In the genomic region with DNA sequence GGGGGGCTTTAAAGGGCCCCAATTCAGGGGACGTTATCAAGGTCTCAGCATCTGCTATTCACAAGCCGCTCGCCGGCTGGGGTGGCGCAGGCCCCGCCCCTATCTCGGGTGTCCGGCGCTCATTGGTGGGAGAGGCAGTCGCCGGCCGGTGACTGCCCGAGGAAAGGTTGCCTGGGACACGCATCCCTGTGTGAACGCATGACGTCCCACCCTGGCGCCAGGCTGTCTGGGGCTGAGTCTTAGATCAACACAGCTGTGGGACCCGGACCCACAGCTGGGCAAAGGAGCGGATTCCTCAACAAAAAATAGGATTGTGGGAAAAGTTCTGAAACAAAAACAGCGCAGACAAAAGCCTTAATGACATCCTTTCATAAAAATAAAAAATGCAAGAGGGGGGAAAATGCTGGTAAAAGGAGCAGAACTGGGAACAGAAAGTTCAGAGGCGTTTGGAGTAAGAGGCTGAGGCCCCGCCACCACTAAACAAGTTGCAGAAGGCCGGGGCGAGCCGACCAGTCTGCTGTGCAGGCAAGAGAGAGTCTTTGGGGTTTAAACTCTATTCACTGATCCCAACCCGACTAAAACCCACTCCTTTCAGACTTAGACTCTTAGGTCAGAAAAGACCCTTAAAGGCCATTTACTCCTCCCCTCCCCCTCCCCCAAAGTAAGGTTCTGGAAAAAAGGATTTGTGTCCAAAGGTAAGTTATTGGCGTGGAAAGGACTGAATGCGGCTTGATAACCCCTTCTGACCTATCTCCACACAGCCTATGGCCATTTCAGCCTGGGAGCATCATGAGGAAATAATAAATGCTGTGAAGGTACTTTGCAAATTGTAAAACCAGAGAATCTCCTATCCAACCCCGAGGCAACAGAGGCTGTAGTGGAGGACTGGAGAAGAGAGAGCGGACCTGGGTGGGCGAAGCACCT, we compare ENCODE assay signal across 8 mouse cellular contexts. TPM values are rescaled to one million over a fixed set of nuclear protein-coding genes. Genes with fewer than 3 reads are reported as not detected.
DNase-seq lines count a peak whose midpoint lies in the region; ATAC-seq lines count a peak whose summit lies in the region.

No protein-coding gene starts in this region.

- peaks cover 74% of the 10 kb centered on the region for H3K4me1 ChIP-seq in limb, embryonic 13.5 days
- H3K4me1 ChIP-seq in midbrain, embryonic 15.5 days = peaks cover 61% of the 10 kb centered on the region

- H3K9me3 ChIP-seq in limb, embryonic 13.5 days = no peaks in the 10 kb centered on the region
- H3K9me3 ChIP-seq in midbrain, embryonic 15.5 days = no peaks in the 10 kb centered on the region

- 3% methylated on average over 31 of the region's 31 CpGs for WGBS in limb, embryonic 13.5 days
- WGBS in midbrain, embryonic 15.5 days = 4% methylated on average over 31 of the region's 31 CpGs

- ATAC-seq in CD4-positive, CD25-positive, alpha-beta regulatory T cell, adult 4 months = no peak
- ATAC-seq in granulocyte monocyte progenitor cell, adult 5-6 weeks (replicated peaks; ENCODE audit: poor library complexity, severe bottlenecking) = peak; percentile 83
- ATAC-seq in limb, embryonic 13.5 days (ENCODE audit: low FRiP score, low read depth) = peak; percentile 89
- ATAC-seq in midbrain, embryonic 15.5 days (replicated peaks) = peak; percentile 77

- peak overlapping the region; percentile 22 for H3K4me3 ChIP-seq in limb, embryonic 13.5 days
- H3K4me3 ChIP-seq in midbrain, embryonic 15.5 days = peak overlapping the region; percentile 37

- no peaks in the 10 kb centered on the region for H3K27me3 ChIP-seq in limb, embryonic 13.5 days
- H3K27me3 ChIP-seq in midbrain, embryonic 15.5 days (replicated peaks) = 0 out of 2 replicates have a peak, but pooled peaks cover 2% of the 10 kb centered on the region

- peak overlapping the region; percentile 75 for H3K4me2 ChIP-seq in limb, embryonic 13.5 days (replicated peaks)
- peak overlapping the region; percentile 71 for H3K4me2 ChIP-seq in midbrain, embryonic 15.5 days

- peak overlapping the region; percentile 99 for H3K27ac ChIP-seq in limb, embryonic 13.5 days
- peak overlapping the region; percentile 77 for H3K27ac ChIP-seq in midbrain, embryonic 15.5 days

- peak overlapping the region; percentile 58; the same call in 1 of the 2 replicates for H3K9ac ChIP-seq in limb, embryonic 13.5 days
- H3K9ac ChIP-seq in midbrain, embryonic 15.5 days = peak overlapping the region; percentile 13; the same call in 1 of the 2 replicates

- DNase-seq in CD4-positive, CD25-positive, alpha-beta regulatory T cell, adult 2 months (ENCODE audit: low read depth, low spot score) = peak; percentile 68
- DNase-seq in embryo, embryonic 9.5 days (ENCODE audit: extremely low spot score) = peak; percentile 97
- peak; percentile 96 for DNase-seq in kidney, adult 11 months
- DNase-seq in spleen, postnatal 36 days (ENCODE audit: low spot score in 2 of 2) = peak; percentile 77 to 78

- no peaks in the 10 kb centered on the region for H3K36me3 ChIP-seq in limb, embryonic 13.5 days
- H3K36me3 ChIP-seq in midbrain, embryonic 15.5 days (replicated peaks) = no peaks in the 10 kb centered on the region

RNA-seq across cellular contexts. Expression of a gene that starts 2.7 kb away (rescaled TPM):
- polyA plus RNA-seq in CD4-positive, CD25-positive, alpha-beta regulatory T cell, adult 4 months (2017; shearing (Covaris generic)) = 100 to 1,000 TPM; 388 to 433 TPM
- total RNA-seq in granulocyte monocyte progenitor cell, adult 5-6 weeks (2014; fragmentation: Nextera tagmentation) = not detected in 2 replicates
- total RNA-seq in granulocyte monocyte progenitor cell, adult 5-6 weeks (2017) = not detected in 2 replicates
- 736 and 770 TPM in 2 replicates for polyA plus RNA-seq in limb, embryonic 13.5 days (2015; fragmentation: Nextera tagmentation; extraction: Ambion mirVana)
- polyA plus RNA-seq in midbrain, embryonic 15.5 days (2015; fragmentation: Nextera tagmentation; extraction: Ambion mirVana) = 127 and 151 TPM in 2 replicates

RNA-seq across cellular contexts. Expression of a gene that starts 31.6 kb away (rescaled TPM):
- 10 to 100 TPM; 14.5 to 29.6 TPM for polyA plus RNA-seq in CD4-positive, CD25-positive, alpha-beta regulatory T cell, adult 4 months (2017; shearing (Covaris generic))
- 2.9 and 9.4 TPM in 2 replicates for total RNA-seq in granulocyte monocyte progenitor cell, adult 5-6 weeks (2014; fragmentation: Nextera tagmentation)
- 3.7 and 4.3 TPM in 2 replicates for total RNA-seq in granulocyte monocyte progenitor cell, adult 5-6 weeks (2017)
- polyA plus RNA-seq in limb, embryonic 13.5 days (2015; fragmentation: Nextera tagmentation; extraction: Ambion mirVana) = 7.9 and 8.7 TPM in 2 replicates
- polyA plus RNA-seq in midbrain, embryonic 15.5 days (2015; fragmentation: Nextera tagmentation; extraction: Ambion mirVana) = 2.2 and 2.3 TPM in 2 replicates
